Mouse (Mus musculus) small intestine, adult 2 months (tissue): ENCODE results near the gene Cacnb4.

Experiments
- CTCF ChIP-seq: fragments of 200-500 bp; IDR thresholded peaks from 2 replicates; pipeline ENCODE4 v1.5.1; 2012; ENCODE audit warnings: low read depth, mild to moderate bottlenecking, control low read depth, inconsistent platforms, low read length, moderate library complexity, mixed read lengths; ENCODE audit not compliant: insufficient replicate concordance, insufficient read length; ENCODE audit errors: extremely low read depth
- POLR2A ChIP-seq: fragments of 200-500 bp; IDR thresholded peaks from 2 replicates; pipeline ENCODE4 v1.6.1; 2012; ENCODE audit warnings: low read depth, mild to moderate bottlenecking, control low read depth, inconsistent platforms, low read length, moderate library complexity

GRCm38 (mm10) chr2:52470044-52470560 is 206.5 kb downstream of the Cacnb4 start:
- TF ChIP-seq CTCF (no peak), POLR2A (no peak)
